Mouse (Mus musculus) embryonic facial prominence, embryonic 13.5 days (tissue): Measurements from ENCODE around the gene Clmn. TPM values are rescaled to one million over a fixed set of nuclear protein-coding genes. Genes with fewer than 3 reads are reported as not detected.

Source experiments
- ATAC-seq: fragments of 200-750 bp; cut with Nextera tagmentation; 2 replicates; pipeline ENCODE4 v1.8.0; 2017; ENCODE audit warnings: low read depth; ENCODE audit not compliant: insufficient number of reproducible peaks, insufficient read depth, low FRiP score, low TSS enrichment
- H3K27ac ChIP-seq: fragments of 300-500 bp; sonication (generic); 2 replicates; pipeline ENCODE4 v1.5.1; 2015; ENCODE audit warnings: moderate library complexity, mild to moderate bottlenecking, inconsistent platforms
- H3K27me3 ChIP-seq: fragments of 300-500 bp; sonication (generic); 2 replicates; pipeline ENCODE4 v1.6.1; 2015; ENCODE audit warnings: mild to moderate bottlenecking, inconsistent platforms
- H3K36me3 ChIP-seq: fragments of 300-500 bp; sonication (generic); 2 replicates; pipeline ENCODE4 v1.6.1; 2015; ENCODE audit warnings: mild to moderate bottlenecking, inconsistent platforms
- H3K4me1 ChIP-seq: fragments of 300-500 bp; sonication (generic); 2 replicates; pipeline ENCODE4 v1.6.1; 2015; ENCODE audit warnings: inconsistent platforms
- H3K4me2 ChIP-seq: fragments of 300-500 bp; sonication (generic); 2 replicates; pipeline ENCODE4 v1.6.1; 2015; ENCODE audit warnings: moderate library complexity, mild to moderate bottlenecking, inconsistent platforms
- H3K4me3 ChIP-seq: fragments of 300-500 bp; sonication (generic); 2 replicates; pipeline ENCODE4 v1.5.1; 2015; ENCODE audit warnings: mild to moderate bottlenecking, inconsistent platforms
- H3K9ac ChIP-seq: fragments of 300-500 bp; sonication (generic); 2 replicates; pipeline ENCODE4 v1.6.1; 2015; ENCODE audit warnings: mild to moderate bottlenecking, inconsistent platforms
- H3K9me3 ChIP-seq: fragments of 300-500 bp; sonication (generic); 2 replicates; pipeline ENCODE4 v1.6.1; 2016; ENCODE audit warnings: inconsistent platforms
- WGBS: fragments of 180-500 bp; shearing (Covaris S2); methylation state at CpG from one replicate; pipeline ENCODE4 v1.1.7; 2015; ENCODE audit warnings: mixed read lengths; 5-methylcytosine and 5-hydroxymethylcytosine counted together
- polyA plus RNA-seq: library from polyadenylated mRNA; unstranded; fragments of >200 nt; fragmentation: Nextera tagmentation; extraction: Ambion mirVana; gene quantifications from 2 replicates; pipeline ENCODE4 v1.2.1, GENCODE M21; 2015

The Clmn gene
- 4.3 TPM in 2 replicates for polyA plus RNA-seq

GRCm38 (mm10) chr12:104864439-104865165 lies at the start of gene Clmn:
Gene Clmn (minus strand): TSS chr12:104865076.
- H3K27me3 ChIP-seq, result no peaks in the 10 kb centered on the region
- peak within 1 kb of the TSS; percentile 66 for H3K27ac ChIP-seq
- 0 out of 2 replicates have a peak, but pooled peaks cover 3% of the 10 kb centered on the region for H3K36me3 ChIP-seq
- ATAC-seq, result peak; percentile 49; the same call in 1 of the 2 replicates
- H3K4me2 ChIP-seq, result peak within 1 kb of the TSS; percentile 90
- H3K4me1 ChIP-seq, result peaks cover 17% of the 10 kb centered on the region
- H3K4me3 ChIP-seq, result peak within 1 kb of the TSS; percentile 86
- peak within 1 kb of the TSS; percentile 91 for H3K9ac ChIP-seq
- no peaks in the 10 kb centered on the region for H3K9me3 ChIP-seq
- WGBS, result 1% methylated on average over 61 of the region's 80 CpGs

- no peak overlapping the region for H3K9ac ChIP-seq
- H3K27ac ChIP-seq, result no peak overlapping the region
- no peaks in the 10 kb centered on the region for H3K36me3 ChIP-seq
- H3K4me3 ChIP-seq, result no peak overlapping the region
- no peaks in the 10 kb centered on the region for H3K9me3 ChIP-seq
- H3K4me1 ChIP-seq, result peaks cover 21% of the 10 kb centered on the region
- ATAC-seq, result no peak
- no peak overlapping the region for H3K4me2 ChIP-seq
- H3K27me3 ChIP-seq, result no peaks in the 10 kb centered on the region
- 81% methylated on average over 3 of the region's 3 CpGs for WGBS
Measured at GRCm38 (mm10) chr12:104912990-104913389, 48.1 kb upstream of the Clmn start.

GRCm38 (mm10) chr12:104912281-104912933 lies 47.5 kb upstream of the Clmn start:
- ATAC-seq, result no peak
- no peak overlapping the region for H3K9ac ChIP-seq
- H3K4me1 ChIP-seq, result peaks cover 24% of the 10 kb centered on the region
- no peak overlapping the region for H3K27ac ChIP-seq
- H3K4me3 ChIP-seq, result no peak overlapping the region
- no peaks in the 10 kb centered on the region for H3K9me3 ChIP-seq
- 33% methylated on average over 10 of the region's 10 CpGs for WGBS
- H3K27me3 ChIP-seq, result no peaks in the 10 kb centered on the region
- H3K4me2 ChIP-seq, result no peak overlapping the region
- no peaks in the 10 kb centered on the region for H3K36me3 ChIP-seq

GRCm38 (mm10) chr12:104909750-104910149 lies 44.9 kb upstream of the Clmn start:
- Histone ChIP-seq H3K36me3 (no peaks in the 10 kb centered on the region), H3K27ac (no peak overlapping the region), H3K4me3 (no peak overlapping the region), H3K27me3 (0 out of 2 replicates have a peak, but pooled peaks cover 4% of the 10 kb centered on the region), H3K4me1 (peaks cover 24% of the 10 kb centered on the region), H3K4me2 (no peak overlapping the region), H3K9me3 (no peaks in the 10 kb centered on the region), H3K9ac (no peak overlapping the region)
- no peak for ATAC-seq
- WGBS, result 81% methylated on average over 4 of the region's 4 CpGs

DNA sequence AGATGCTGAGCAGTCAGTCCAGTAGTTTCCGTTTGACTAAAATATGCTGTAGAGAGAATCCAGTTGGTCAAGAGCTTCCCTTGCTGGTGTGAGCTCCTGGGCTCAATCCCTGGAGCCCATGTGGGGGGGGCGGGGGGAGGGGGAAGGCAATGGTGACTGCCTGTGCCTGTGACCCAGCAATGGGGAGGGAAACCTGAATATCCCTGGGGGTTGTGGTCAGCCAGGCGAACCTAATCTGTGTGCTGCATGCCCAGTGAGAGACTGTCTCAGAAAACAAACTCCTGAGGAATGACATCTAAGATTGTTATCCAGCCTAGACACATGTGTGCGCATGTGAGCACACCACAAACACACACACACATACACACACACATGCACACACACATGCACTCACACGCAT lies 44.1 kb upstream of the Clmn start:
- no peak overlapping the region for H3K9ac ChIP-seq
- no peak overlapping the region for H3K4me3 ChIP-seq
- no peaks in the 10 kb centered on the region for H3K9me3 ChIP-seq
- no peaks in the 10 kb centered on the region for H3K36me3 ChIP-seq
- no peak overlapping the region for H3K27ac ChIP-seq
- 36% methylated on average over 4 of the region's 5 CpGs for WGBS
- 0 out of 2 replicates have a peak, but pooled peaks cover 4% of the 10 kb centered on the region for H3K27me3 ChIP-seq
- H3K4me2 ChIP-seq, result no peak overlapping the region
- H3K4me1 ChIP-seq, result peaks cover 32% of the 10 kb centered on the region
- no peak for ATAC-seq

DNA sequence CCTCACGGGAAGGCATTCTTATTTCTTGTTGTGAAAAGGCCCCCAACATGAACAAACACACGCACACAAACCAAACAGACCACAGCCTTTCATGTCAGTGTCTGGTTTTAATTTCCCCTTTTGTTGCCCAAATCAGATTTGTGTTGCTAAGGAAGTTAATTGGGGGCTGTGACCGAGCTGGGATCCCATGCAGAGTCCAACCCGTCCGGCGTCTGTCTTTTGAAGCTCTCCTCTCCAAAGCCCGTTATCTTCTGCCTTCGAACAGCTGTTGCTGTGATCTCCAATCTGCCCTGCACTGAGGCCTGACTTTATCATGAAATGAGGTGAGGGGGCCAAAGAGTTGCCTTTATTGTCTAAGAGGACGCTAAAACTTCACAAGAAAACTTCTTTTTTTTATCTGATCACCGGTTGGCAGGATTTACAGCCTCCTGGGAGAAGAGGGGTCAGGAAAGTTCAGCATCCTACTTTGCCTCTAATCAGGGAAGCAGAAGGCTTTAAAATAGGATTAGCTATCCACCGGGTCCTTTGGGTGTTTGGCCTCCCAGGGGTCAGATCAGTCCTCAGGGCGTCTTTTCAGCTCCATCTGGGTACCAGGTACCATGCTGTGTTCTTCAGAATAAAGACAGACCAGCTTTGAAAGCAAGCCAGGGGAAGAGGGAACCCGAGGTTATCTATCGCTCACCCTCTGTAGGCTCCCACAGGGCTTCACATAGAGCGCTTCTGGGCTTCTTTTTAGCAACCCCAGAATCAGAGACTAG lies 43.3 kb upstream of the Clmn start:
- Histone ChIP-seq H3K9ac (0 out of 2 replicates have a peak overlapping the region, but pooled peaks have one; percentile 16), H3K27me3 (0 out of 2 replicates have a peak, but pooled peaks cover 4% of the 10 kb centered on the region), H3K36me3 (no peaks in the 10 kb centered on the region), H3K9me3 (no peaks in the 10 kb centered on the region), H3K4me3 (no peak overlapping the region), H3K4me1 (peaks cover 37% of the 10 kb centered on the region), H3K4me2 (peak overlapping the region; percentile 32), H3K27ac (peak overlapping the region; percentile 36; the same call in 1 of the 2 replicates)
- WGBS, result 5% methylated on average over 15 of the region's 15 CpGs
- ATAC-seq, result no peak

DNA sequence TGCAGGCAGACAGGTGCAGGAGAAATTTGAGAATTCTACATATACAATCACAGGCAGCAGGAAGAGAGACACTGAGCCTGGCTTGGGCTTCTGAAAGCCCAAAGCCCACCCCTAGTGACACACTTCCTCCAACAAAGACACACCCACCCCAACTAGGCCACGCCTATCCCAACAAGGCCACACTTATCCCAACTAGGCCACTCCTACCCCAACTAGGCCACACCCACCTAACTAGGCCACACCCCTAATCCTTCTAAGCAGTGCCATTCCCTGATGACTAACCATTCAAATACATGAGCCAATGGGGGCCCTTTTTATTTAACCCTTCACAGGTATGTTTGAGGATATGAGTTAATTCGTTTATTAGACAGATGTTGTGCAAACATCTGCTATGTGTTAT lies 42.3 kb upstream of the Clmn start:
- Histone ChIP-seq H3K9me3 (no peaks in the 10 kb centered on the region), H3K27me3 (0 out of 2 replicates have a peak, but pooled peaks cover 4% of the 10 kb centered on the region), H3K4me2 (no peak overlapping the region), H3K36me3 (no peaks in the 10 kb centered on the region), H3K4me1 (peaks cover 29% of the 10 kb centered on the region), H3K9ac (no peak overlapping the region), H3K27ac (no peak overlapping the region), H3K4me3 (no peak overlapping the region)
- peak; percentile 12; the same call in 1 of the 2 replicates for ATAC-seq
- 68% methylated on average over 2 of the region's 2 CpGs for WGBS

GRCm38 (mm10) chr12:104904138-104904537 lies 39.3 kb upstream of the Clmn start:
- H3K4me1 ChIP-seq, result peaks cover 45% of the 10 kb centered on the region
- ATAC-seq, result no peak
- 6% methylated on average over 5 of the region's 5 CpGs for WGBS

GRCm38 (mm10) chr12:104902392-104903053 lies 37.6 kb upstream of the Clmn start:
- H3K4me1 ChIP-seq, result peaks cover 32% of the 10 kb centered on the region
- no peaks in the 10 kb centered on the region for H3K9me3 ChIP-seq
- 81% methylated on average over 13 of the region's 13 CpGs for WGBS
- H3K27ac ChIP-seq, result no peak overlapping the region
- H3K27me3 ChIP-seq, result peaks cover 4% of the 10 kb centered on the region; the same call in 1 of the 2 replicates
- no peak overlapping the region for H3K4me3 ChIP-seq
- H3K4me2 ChIP-seq, result no peak overlapping the region
- H3K9ac ChIP-seq, result no peak overlapping the region
- ATAC-seq, result no peak
- no peaks in the 10 kb centered on the region for H3K36me3 ChIP-seq

More at GRCm38 (mm10) chr12:104904138-104904537, 39.3 kb upstream of the Clmn start:
- H3K9ac ChIP-seq, result 0 out of 2 replicates have a peak overlapping the region, but pooled peaks have one; percentile 12
- H3K36me3 ChIP-seq, result no peaks in the 10 kb centered on the region
- H3K27ac ChIP-seq, result no peak overlapping the region
- H3K9me3 ChIP-seq, result no peaks in the 10 kb centered on the region
- peaks cover 4% of the 10 kb centered on the region; the same call in 1 of the 2 replicates for H3K27me3 ChIP-seq
- no peak overlapping the region for H3K4me3 ChIP-seq
- no peak overlapping the region for H3K4me2 ChIP-seq

DNA sequence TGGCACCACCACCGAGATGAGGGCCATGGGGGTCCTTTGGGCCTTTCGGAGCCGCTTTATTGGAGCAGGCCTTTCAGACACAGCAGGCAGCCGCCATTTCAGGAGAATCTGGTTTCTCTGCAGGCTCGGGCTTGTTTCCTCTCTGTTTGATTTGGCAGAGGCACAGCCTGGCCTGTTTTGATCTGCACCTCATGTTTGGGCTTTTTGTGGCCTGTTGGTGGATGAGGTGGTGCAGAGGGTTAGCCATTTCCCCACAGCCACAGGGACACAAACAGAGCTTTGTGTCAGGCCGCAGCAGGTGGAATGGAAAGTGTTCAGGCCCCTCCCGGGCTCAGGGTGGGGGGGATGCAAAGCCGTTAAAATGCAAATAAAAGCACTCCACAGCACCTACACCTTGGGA lies 36.4 kb upstream of the Clmn start:
- Histone ChIP-seq H3K36me3 (no peaks in the 10 kb centered on the region), H3K27ac (peak overlapping the region; percentile 76), H3K4me2 (no peak overlapping the region), H3K4me1 (peaks cover 40% of the 10 kb centered on the region), H3K9me3 (no peaks in the 10 kb centered on the region), H3K27me3 (peaks cover 4% of the 10 kb centered on the region; the same call in 1 of the 2 replicates), H3K4me3 (no peak overlapping the region), H3K9ac (no peak overlapping the region)
- WGBS, result 39% methylated on average over 8 of the region's 8 CpGs
- ATAC-seq, result no peak

DNA sequence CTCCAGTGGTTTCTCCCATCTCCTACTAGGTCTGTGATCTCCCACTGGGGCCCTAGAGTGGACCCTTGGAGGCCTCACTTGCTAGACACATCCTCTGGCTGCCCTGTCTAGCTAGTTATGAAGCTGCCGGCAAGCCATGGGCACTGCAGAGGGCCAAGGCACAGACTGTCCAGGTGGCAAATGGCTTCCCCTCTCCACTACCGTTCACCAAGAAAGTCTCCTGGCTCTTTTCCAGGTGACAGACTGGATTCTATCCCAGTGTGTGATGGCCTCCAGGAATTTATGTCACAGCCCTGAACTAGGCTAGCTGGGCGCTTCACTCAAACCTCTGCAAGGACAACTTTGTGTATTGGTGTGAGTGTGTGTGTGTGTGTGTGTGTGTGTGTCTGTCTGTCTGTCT lies 35.0 kb upstream of the Clmn start:
- no peak overlapping the region for H3K27ac ChIP-seq
- 70% methylated on average over 3 of the region's 3 CpGs for WGBS
- ATAC-seq, result no peak

More for the DNA sequence above, 35.0 kb upstream of the Clmn start:
- no peak overlapping the region for H3K4me2 ChIP-seq
- no peaks in the 10 kb centered on the region for H3K9me3 ChIP-seq
- H3K4me3 ChIP-seq, result no peak overlapping the region
- no peak overlapping the region for H3K9ac ChIP-seq
- no peaks in the 10 kb centered on the region for H3K36me3 ChIP-seq
- peaks cover 40% of the 10 kb centered on the region for H3K4me1 ChIP-seq
- no peaks in the 10 kb centered on the region; the same call in 1 of the 2 replicates for H3K27me3 ChIP-seq
